Mouse (Mus musculus) liver, postnatal 0 days (tissue): ENCODE measurements around the gene Ncan.

ENCODE experiments used
- CTCF ChIP-seq: sonication (generic); IDR thresholded peaks from 2 replicates; pipeline ENCODE4 v1.5.1; 2016; ENCODE audit warnings: antibody characterized with exemption, low read depth
- EP300 ChIP-seq: IDR thresholded peaks from 2 replicates; pipeline ENCODE4 v1.6.1; 2016; ENCODE audit warnings: antibody characterized with exemption, low read depth, mild to moderate bottlenecking

- TF ChIP-seq CTCF (no peak), EP300 (no peak)
Measured at GRCm38 (mm10) chr8:70072441-70073069, 48.1 kb downstream of the Ncan start, which contains the start of gene Tm6sf2.
